Mouse (Mus musculus) ES-E14 (cell line): ENCODE measurements around the gene Rpl13a.

Source experiments
- ZC3H11A ChIP-seq: IDR thresholded peaks from 2 replicates; pipeline ENCODE4 v1.6.1; 2012; ENCODE audit warnings: low read depth, mild to moderate bottlenecking, inconsistent platforms, low read length, borderline replicate concordance
- ZNF384 ChIP-seq: IDR thresholded peaks from 2 replicates; pipeline ENCODE4 v1.6.1; 2012; ENCODE audit warnings: low read depth, low read length, inconsistent platforms

- no peak for TF ChIP-seq ZNF384
- no peak for TF ChIP-seq ZC3H11A
Observed at GRCm38 (mm10) chr7:45162551-45162950, 34.0 kb upstream of the Rpl13a start.
